Mouse (Mus musculus): ENCODE measurements around the gene Vrk2.

- TF ChIP-seq CTCF (IDR thresholded peaks at IDR 0.05; ENCODE audit: low read depth, low read length) (no peak), GATA1 (IDR thresholded peaks at IDR 0.05; ENCODE audit: borderline replicate concordance, low read length) (no peak)
These were observed 6.9 kb upstream of the Vrk2 start for GRCm38 (mm10) chr11:26600692-26601091.

Measured in G1E (cell line).